Mouse (Mus musculus) urinary bladder, postnatal 25 days (tissue): ENCODE measurements around the gene Anxa3.

Source experiments
- DNase-seq: peaks from one replicate; pipeline ENCODE4 v3.0.0; 2022; ENCODE audit warnings: low spot score

Anxa3 gene

GRCm38 (mm10) chr5:96792936-96793718 lies at the start of gene Anxa3:
TSS of gene Anxa3 (plus strand) at chr5:96793339.
- peak; percentile 52 for DNase-seq

GRCm38 (mm10) chr5:96747195-96747984 lies 45.7 kb upstream of the Anxa3 start:
- DNase-seq = no peak

- DNase-seq = no peak
Observed at GRCm38 (mm10) chr5:96757615-96758014, 35.5 kb upstream of the Anxa3 start.

DNA sequence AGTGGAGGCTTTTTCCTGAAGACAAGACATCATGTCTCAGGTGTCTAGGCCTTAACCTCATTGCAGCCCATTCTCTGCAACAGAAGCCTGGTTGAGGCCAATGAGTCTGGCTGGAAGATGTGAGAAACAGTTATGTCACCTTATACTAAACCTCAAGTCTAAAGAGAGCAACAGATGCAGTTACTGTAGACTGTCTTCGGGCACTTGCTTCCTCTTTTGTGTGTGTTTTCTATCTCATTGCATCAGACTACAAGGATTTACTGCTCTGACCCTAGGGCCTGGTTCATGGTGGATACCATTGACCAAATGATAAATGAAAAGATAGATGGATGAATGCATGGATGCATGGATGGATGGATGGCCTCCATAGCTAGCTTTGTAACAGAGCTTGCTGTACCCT lies 31.1 kb upstream of the Anxa3 start:
- no peak for DNase-seq

DNA sequence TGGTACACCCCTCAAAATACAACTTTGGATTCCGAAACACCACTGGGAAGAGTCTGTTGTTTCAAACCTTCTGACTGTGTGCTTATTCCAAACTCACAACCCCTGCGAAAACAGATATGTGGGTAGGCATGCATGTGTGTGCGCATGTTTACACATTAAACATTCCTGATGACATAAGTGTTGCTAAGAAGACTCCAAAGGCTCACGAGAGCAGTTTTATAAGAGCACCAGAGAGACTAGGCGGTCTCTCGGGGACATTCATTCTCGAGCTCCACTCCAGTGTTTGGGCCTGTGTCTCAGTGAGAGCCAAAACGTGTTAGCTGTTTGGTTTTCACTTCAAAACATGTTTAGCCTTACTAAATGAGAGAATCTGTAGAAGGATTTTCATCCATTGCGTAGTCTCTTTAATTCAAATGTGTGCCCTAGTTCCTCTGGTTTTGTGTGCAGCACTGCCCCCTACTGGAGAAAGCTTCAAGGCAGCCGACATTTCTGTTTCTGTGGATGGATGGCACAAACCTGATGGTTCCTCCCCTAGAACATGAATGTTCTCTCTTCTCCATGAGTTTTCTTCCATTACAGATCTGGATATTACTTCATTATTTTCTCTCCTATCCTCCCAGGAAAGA lies 24.2 kb upstream of the Anxa3 start:
- peak; percentile 66 for DNase-seq

DNA sequence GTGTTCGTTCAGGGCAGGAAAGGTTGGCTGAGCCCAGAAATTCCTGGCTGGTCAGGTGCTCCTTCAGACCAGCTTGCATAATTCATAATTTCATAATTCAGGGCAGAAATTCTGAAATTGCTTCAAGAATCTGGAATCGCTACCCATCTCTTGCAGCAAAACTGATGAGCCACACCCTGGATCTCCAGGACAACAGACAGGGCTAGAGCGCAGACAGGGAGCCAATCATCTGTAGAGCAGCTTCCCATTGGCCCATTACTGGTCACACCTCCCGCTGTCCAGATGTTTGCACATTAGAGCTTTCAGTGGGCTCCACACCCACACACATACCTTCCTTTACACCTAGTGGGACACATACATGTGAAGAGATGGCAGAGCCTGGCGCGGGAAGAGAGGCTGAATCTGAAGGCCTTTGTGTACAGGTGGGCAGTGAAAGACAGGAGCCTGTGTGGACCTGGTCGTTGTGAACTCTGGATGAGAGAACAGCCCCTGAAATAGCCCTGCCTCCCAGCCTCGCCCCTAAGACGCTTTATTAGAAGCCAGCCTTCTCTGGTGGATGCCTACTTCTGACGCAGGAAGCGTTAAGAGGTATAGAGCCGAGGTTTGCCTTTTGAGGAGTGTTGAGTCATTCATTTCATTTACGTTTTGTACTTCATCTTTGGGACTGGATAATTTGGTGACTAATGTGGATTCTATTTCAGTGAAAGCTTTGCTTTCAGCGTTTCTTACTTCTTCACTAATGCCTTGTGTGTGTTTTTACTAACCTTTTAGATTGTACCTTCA lies 9.4 kb upstream of the Anxa3 start:
- no peak for DNase-seq

GRCm38 (mm10) chr5:96785096-96785495 lies 8.0 kb upstream of the Anxa3 start:
- DNase-seq = no peak

- no peak for DNase-seq
Observed at GRCm38 (mm10) chr5:96792422-96792821, 717 bp upstream of the Anxa3 start.

DNA sequence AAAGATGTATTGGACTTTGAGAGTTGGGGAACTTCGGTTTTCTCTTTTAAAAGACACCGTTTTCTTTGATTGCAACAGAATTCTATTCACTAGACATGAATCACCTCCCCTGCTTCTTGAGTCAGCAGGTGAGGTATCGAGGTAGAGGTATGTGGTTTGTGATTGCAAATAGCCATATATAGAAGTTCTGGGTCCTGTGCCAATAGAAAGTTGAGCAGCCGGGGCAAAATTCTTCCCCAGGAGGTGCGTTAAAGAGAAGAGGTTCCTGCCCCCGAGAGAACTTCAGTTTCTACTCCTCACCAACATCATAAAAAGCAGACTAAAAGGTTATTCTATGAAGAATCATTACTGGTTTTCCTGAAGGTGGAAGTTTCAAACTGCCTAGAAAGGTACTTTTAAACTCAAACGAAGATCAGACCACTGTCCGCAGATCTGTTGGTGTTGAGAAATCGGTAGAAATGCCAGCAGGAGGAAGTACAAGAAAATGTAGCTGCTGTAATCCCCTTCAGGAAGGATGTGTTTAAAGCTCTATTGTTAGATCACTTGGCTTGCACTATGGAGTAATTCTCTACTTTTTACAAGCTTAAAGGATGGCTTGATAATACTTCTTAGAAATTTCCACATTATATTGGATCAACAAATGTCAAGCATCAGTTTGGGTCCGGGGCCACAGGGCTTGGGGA lies 955 bp downstream of the Anxa3 start:
- DNase-seq = no peak

- no peak for DNase-seq
Observed at GRCm38 (mm10) chr5:96795752-96796151, 2.6 kb downstream of the Anxa3 start.

- no peak for DNase-seq
Observed at GRCm38 (mm10) chr5:96797465-96797864, 4.3 kb downstream of the Anxa3 start.

GRCm38 (mm10) chr5:96799165-96799564 lies 6.0 kb downstream of the Anxa3 start:
- DNase-seq = no peak

GRCm38 (mm10) chr5:96799969-96800368 lies 6.8 kb downstream of the Anxa3 start:
- no peak for DNase-seq

DNA sequence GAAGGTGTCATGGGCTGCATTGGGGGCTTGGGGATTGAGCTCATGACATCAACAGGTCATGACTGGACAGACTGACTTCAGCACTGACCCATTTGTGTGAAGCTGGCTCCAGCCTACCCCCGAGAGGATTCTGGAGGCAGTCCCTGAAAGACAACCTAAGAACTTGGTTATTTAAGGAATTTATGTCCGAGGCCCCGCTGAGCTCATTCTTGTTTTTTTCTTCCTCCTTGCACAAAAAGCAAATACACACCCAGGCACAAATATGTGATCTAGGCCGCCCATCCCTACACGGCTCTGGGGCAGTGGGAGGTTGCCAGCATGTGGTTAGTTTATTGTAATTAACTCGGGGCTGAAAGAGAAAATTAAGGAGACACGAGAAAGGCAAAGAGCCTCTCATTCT lies 9.0 kb downstream of the Anxa3 start:
- no peak for DNase-seq

DNA sequence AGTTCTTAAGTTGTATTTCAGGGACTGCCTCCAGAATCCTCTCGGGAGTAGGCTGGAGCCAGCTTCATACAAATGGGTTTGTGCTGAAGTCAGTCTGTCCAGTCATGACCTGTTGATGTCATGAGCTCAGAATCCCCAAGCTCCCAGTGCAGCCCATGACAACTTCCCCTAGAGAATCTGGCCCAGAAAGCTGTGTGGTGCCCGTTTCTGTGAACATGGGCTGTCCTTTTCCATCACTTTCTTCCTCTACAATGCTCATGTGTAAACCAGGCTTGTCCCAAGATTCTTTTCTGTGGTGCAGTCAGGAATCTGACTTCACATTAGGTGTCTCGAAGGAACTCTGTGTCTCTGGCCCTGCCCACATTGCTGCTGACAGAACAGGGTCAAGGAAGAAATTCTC lies 10.0 kb downstream of the Anxa3 start:
- peak; percentile 34 for DNase-seq

DNA sequence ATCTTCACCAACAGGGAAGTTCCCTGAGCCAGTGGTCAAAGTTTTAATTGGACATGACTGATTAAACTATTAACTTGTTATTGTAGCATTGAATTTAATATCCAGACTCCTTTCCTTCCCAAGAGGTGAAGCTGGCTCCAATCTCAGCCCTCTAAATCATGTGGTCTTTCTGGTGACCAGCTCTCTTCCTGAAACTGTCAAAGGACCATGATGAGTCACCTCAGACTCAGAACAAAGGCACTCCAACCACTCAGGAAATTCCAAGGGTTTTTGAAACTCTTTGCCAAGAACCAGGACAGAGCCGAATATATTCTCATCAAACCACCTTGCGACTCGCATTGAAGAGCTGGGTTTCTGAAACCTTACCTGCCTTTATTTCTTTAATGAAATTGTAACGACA lies 11.2 kb downstream of the Anxa3 start:
- DNase-seq = no peak

DNA sequence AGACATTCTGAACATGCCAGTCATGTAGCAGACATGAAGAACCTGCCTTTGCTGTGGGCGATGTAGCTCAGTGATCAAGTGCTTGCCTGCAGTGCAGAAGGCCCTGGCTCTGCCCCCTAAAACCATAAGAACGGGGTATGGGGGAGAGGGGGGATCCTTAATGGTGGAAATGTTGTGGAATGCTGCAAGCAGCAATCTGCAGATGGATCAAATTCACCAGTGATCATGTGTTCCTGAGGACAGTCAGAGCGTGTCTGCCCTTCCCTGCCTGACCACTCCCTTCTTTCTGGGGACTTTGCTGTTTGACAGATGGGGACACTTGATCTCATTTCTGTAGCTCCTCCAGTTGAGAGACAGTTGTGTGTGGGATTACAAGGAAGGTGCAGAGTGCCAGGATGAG lies 11.7 kb downstream of the Anxa3 start:
- DNase-seq = no peak

DNA sequence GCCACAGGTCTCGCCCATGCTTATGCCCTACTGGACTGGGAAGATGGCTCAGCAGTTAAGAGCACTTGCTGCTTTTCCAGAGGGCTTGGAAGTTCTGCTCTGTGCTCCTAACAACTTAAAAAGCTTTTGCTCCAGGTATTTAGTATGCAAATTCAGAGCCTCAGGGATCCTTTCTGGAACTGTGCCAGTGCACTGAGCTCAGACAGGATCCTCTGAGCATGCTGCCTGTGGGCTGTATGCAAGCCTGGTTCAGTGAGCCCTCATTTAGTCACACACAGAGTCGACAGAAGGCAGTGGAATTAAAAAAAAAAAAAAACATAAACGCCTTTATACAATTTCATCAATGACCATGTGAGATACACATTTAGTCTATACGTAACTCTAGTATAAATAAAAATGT lies 17.5 kb downstream of the Anxa3 start:
- DNase-seq = no peak

DNA sequence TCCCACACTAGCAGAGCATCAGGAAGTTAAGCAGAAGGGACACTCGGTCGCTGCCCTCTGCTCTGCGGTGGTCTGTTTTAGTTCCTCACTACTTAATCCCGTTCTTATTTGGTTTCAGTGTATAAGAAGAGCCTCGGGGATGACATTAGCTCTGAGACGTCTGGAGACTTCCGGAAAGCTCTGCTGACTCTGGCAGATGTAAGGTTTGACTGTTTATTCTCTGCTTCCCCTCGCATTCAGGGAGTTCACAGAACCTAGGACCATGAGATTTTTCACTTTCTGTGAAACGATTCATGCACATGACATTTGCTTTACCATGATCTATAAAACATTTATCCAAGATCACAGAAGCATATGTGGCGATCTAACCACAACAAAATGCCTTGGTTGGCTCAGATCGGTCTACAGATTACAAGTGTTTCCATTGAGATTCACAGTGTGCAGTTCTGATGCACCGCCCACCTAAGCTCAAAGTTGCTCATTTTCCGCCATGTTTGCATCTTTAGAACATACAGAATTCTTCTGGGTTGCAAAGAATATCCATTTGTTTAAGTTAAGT lies 31.7 kb downstream of the Anxa3 start:
- DNase-seq = no peak

GRCm38 (mm10) chr5:96827176-96827575 lies 34.0 kb downstream of the Anxa3 start:
- no peak for DNase-seq

GRCm38 (mm10) chr5:96834338-96834737 lies 41.2 kb downstream of the Anxa3 start:
- DNase-seq = no peak
